Mouse (Mus musculus) right cerebral cortex, postnatal 10 days (tissue): Measurements from ENCODE around the gene Msi2.
A peak's percentile ranks its signal among the peaks of the same experiment; 100 is the strongest.

Experiments used
- DNase-seq, 2 experiments: peaks; one replicate each; pipeline ENCODE4 v3.0.0; 2021; ENCODE audit warnings: low spot score in 2 of 2

Msi2 gene

GRCm38 (mm10) chr11:88718050-88718765 lies at the start of gene Msi2:
Gene Msi2, minus strand, starts transcription at chr11:88718513.
- DNase-seq = peak; percentile 95

- no peak for DNase-seq
Observed at GRCm38 (mm10) chr11:88765635-88766034, 47.3 kb upstream of the Msi2 start.

GRCm38 (mm10) chr11:88763371-88763770 lies 45.1 kb upstream of the Msi2 start:
- DNase-seq = no peak

GRCm38 (mm10) chr11:88759501-88759900 lies 41.2 kb upstream of the Msi2 start:
- peak in 1 of 2 experiments; percentile 40 for DNase-seq

GRCm38 (mm10) chr11:88758402-88758801 lies 40.1 kb upstream of the Msi2 start:
- no peak for DNase-seq

- no peak for DNase-seq
Observed at GRCm38 (mm10) chr11:88745306-88745705, 27.0 kb upstream of the Msi2 start.

GRCm38 (mm10) chr11:88739574-88740295 lies 21.4 kb upstream of the Msi2 start:
- DNase-seq = no peak

GRCm38 (mm10) chr11:88729363-88729762 lies 11.1 kb upstream of the Msi2 start:
- DNase-seq = no peak

- DNase-seq = peak; percentile 62 to 85
Observed at GRCm38 (mm10) chr11:88728508-88728890, 10.2 kb upstream of the Msi2 start.

GRCm38 (mm10) chr11:88727768-88728507 lies 9.6 kb upstream of the Msi2 start:
- no peak for DNase-seq

GRCm38 (mm10) chr11:88721144-88721636 lies 2.9 kb upstream of the Msi2 start:
- no peak for DNase-seq

GRCm38 (mm10) chr11:88720261-88721143 lies 2.2 kb upstream of the Msi2 start:
- DNase-seq = no peak

- no peak for DNase-seq
Observed at GRCm38 (mm10) chr11:88719601-88720000, 1.3 kb upstream of the Msi2 start.

- no peak for DNase-seq
Observed at GRCm38 (mm10) chr11:88718766-88719595, 668 bp upstream of the Msi2 start.

- DNase-seq = no peak
Observed at GRCm38 (mm10) chr11:88717644-88718049, 666 bp downstream of the Msi2 start.

GRCm38 (mm10) chr11:88717016-88717643 lies 1.2 kb downstream of the Msi2 start:
- no peak for DNase-seq

GRCm38 (mm10) chr11:88716061-88716994 lies 2.0 kb downstream of the Msi2 start:
- peak; percentile 74 to 79 for DNase-seq

GRCm38 (mm10) chr11:88715299-88715698 lies 3.0 kb downstream of the Msi2 start:
- no peak for DNase-seq

- DNase-seq = no peak
Observed at GRCm38 (mm10) chr11:88714127-88714526, 4.2 kb downstream of the Msi2 start.
